26 mouse cellular contexts compared by ENCODE assay signal in genomic region chr2:144692777-144693176, GRCm38 (mm10).
A peak's percentile ranks its signal among the peaks of the same experiment; 100 is the strongest.
DNase-seq lines count a peak whose midpoint lies in the region; ATAC-seq lines count a peak whose summit lies in the region.
"Had no signal": no experiment of that assay in that cellular context is flagged by ENCODE, and none has a peak within 500 bp of the region (broad histone marks: within the 10 kb centered on the region; RNA-seq: fewer than 3 reads in every experiment).

No protein-coding gene starts in this region.

- DNase-seq in forebrain, embryonic 10.5 days (ENCODE audit: extremely low spot score, low spot score): no peak
- DNase-seq in limb, embryonic 11.5 days (ENCODE audit: low spot score): no peak
- DNase-seq in limb, embryonic 10.5 days (ENCODE audit: low spot score): no peak
- no peak for DNase-seq in layer of hippocampus, adult 18-20 months (ENCODE audit: low spot score in 2 of 2)
- DNase-seq: adrenal gland, postnatal 10 days; B cell, adult 2 months; cerebellum, adult 18-20 months; cerebellum, adult 9-10 months; cerebellum, postnatal 14 days; forebrain, postnatal 0 days; gastrocnemius, adult 2 months; gastrocnemius, postnatal 14 days; heart, adult 18-20 months; heart, postnatal 10 days; heart, postnatal 4 days had no signal

- no peaks in the 10 kb centered on the region for H3K36me3 ChIP-seq in forebrain, embryonic 12.5 days (replicated peaks)
- H3K36me3 ChIP-seq in forebrain, embryonic 10.5 days (replicated peaks): no peaks in the 10 kb centered on the region
- no peaks in the 10 kb centered on the region for H3K36me3 ChIP-seq in limb, embryonic 11.5 days (ENCODE audit: control insufficient read depth, insufficient read depth, low read length)
- H3K36me3 ChIP-seq in limb, embryonic 10.5 days: no peaks in the 10 kb centered on the region
- no peaks in the 10 kb centered on the region for H3K36me3 ChIP-seq in neural tube, embryonic 12.5 days
- H3K36me3 ChIP-seq in neural tube, embryonic 15.5 days: no peaks in the 10 kb centered on the region
- H3K36me3 ChIP-seq: heart, embryonic 12.5 days; heart, embryonic 15.5 days had no signal

- no peak overlapping the region for H3K4me2 ChIP-seq in forebrain, embryonic 12.5 days
- H3K4me2 ChIP-seq in limb, embryonic 11.5 days (ENCODE audit: low read depth, severe bottlenecking): no peak overlapping the region
- H3K4me2 ChIP-seq in neural tube, embryonic 12.5 days (replicated peaks): no peak overlapping the region
- no peak overlapping the region for H3K4me2 ChIP-seq in neural tube, embryonic 15.5 days
- H3K4me2 ChIP-seq: forebrain, embryonic 13.5 days; heart, embryonic 12.5 days; heart, embryonic 15.5 days; hindbrain, embryonic 14.5 days had no signal

- no peaks in the 10 kb centered on the region for H3K9me3 ChIP-seq in forebrain, embryonic 12.5 days
- H3K9me3 ChIP-seq in forebrain, embryonic 10.5 days: no peaks in the 10 kb centered on the region
- H3K9me3 ChIP-seq in limb, embryonic 11.5 days (ENCODE audit: control insufficient read depth, low read length): no peaks in the 10 kb centered on the region
- no peaks in the 10 kb centered on the region for H3K9me3 ChIP-seq in limb, embryonic 10.5 days (replicated peaks)
- H3K9me3 ChIP-seq in neural tube, embryonic 12.5 days: no peaks in the 10 kb centered on the region
- no peaks in the 10 kb centered on the region for H3K9me3 ChIP-seq in neural tube, embryonic 15.5 days (replicated peaks)
- H3K9me3 ChIP-seq: forebrain, embryonic 13.5 days; G1E; heart, embryonic 12.5 days; heart, embryonic 15.5 days had no signal

- H3K4me3 ChIP-seq in forebrain, embryonic 12.5 days (replicated peaks): no peak overlapping the region
- no peak overlapping the region for H3K4me3 ChIP-seq in forebrain, embryonic 10.5 days
- H3K4me3 ChIP-seq in limb, embryonic 11.5 days (ENCODE audit: low read depth, low read length): no peak overlapping the region
- no peak overlapping the region for H3K4me3 ChIP-seq in limb, embryonic 10.5 days
- H3K4me3 ChIP-seq in neural tube, embryonic 12.5 days: no peak overlapping the region
- H3K4me3 ChIP-seq in neural tube, embryonic 15.5 days (replicated peaks): no peak overlapping the region
- H3K4me3 ChIP-seq: forebrain, embryonic 13.5 days; gastrocnemius, adult 2 months; heart, embryonic 12.5 days; heart, embryonic 15.5 days had no signal

- 95% methylated on average over 2 of the region's 2 CpGs for WGBS in forebrain, embryonic 12.5 days
- WGBS in forebrain, embryonic 10.5 days: 94% methylated on average over 2 of the region's 2 CpGs
- WGBS in limb, embryonic 11.5 days: 87% methylated on average over 2 of the region's 2 CpGs
- 94% methylated on average over 2 of the region's 2 CpGs for WGBS in limb, embryonic 10.5 days
- WGBS in neural tube, embryonic 12.5 days: 89% methylated on average over 2 of the region's 2 CpGs
- WGBS in neural tube, embryonic 15.5 days: 91% methylated on average over 2 of the region's 2 CpGs

- no peaks in the 10 kb centered on the region for H3K27me3 ChIP-seq in forebrain, embryonic 12.5 days
- no peaks in the 10 kb centered on the region for H3K27me3 ChIP-seq in forebrain, embryonic 10.5 days (ENCODE audit: poor library complexity, severe bottlenecking)
- H3K27me3 ChIP-seq in limb, embryonic 11.5 days (ENCODE audit: control insufficient read depth, insufficient read depth, low read length): no peaks in the 10 kb centered on the region
- H3K27me3 ChIP-seq in limb, embryonic 10.5 days (ENCODE audit: low read depth, poor library complexity, severe bottlenecking): no peaks in the 10 kb centered on the region
- no peaks in the 10 kb centered on the region for H3K27me3 ChIP-seq in neural tube, embryonic 12.5 days (replicated peaks)
- H3K27me3 ChIP-seq in neural tube, embryonic 15.5 days (replicated peaks): no peaks in the 10 kb centered on the region
- H3K27me3 ChIP-seq: CH12.LX; forebrain, embryonic 13.5 days; heart, embryonic 12.5 days; heart, embryonic 15.5 days; Patski had no signal

- H3K27ac ChIP-seq in forebrain, embryonic 12.5 days: no peak overlapping the region
- no peak overlapping the region for H3K27ac ChIP-seq in forebrain, embryonic 10.5 days
- H3K27ac ChIP-seq in limb, embryonic 11.5 days (replicated peaks; ENCODE audit: low read depth, low read length): no peak overlapping the region
- H3K27ac ChIP-seq in limb, embryonic 10.5 days: no peak overlapping the region
- H3K27ac ChIP-seq in neural tube, embryonic 12.5 days: no peak overlapping the region
- H3K27ac ChIP-seq in neural tube, embryonic 15.5 days (replicated peaks): no peak overlapping the region
- H3K27ac ChIP-seq: forebrain, embryonic 13.5 days; gastrocnemius, adult 2 months; heart, embryonic 15.5 days; hindbrain, embryonic 14.5 days; hindbrain, postnatal 0 days had no signal

- ATAC-seq in forebrain, embryonic 12.5 days (ENCODE audit: low FRiP score): 0 out of 2 replicates have a peak, but pooled peaks have one; percentile 23
- 0 out of 2 replicates have a peak, but pooled peaks have one; percentile 17 for ATAC-seq in limb, embryonic 11.5 days (ENCODE audit: insufficient number of reproducible peaks, low FRiP score, low TSS enrichment, low read depth)
- 0 out of 2 replicates have a peak, but pooled peaks have one; percentile 56 for ATAC-seq in neural tube, embryonic 12.5 days (ENCODE audit: low FRiP score, low read depth)
- no peak for ATAC-seq in neural tube, embryonic 15.5 days (ENCODE audit: low FRiP score)
- ATAC-seq: forebrain, embryonic 13.5 days; forebrain, postnatal 0 days; hindbrain, postnatal 0 days; Patski had no signal

- H3K9ac ChIP-seq in forebrain, embryonic 12.5 days: no peak overlapping the region
- no peak overlapping the region for H3K9ac ChIP-seq in limb, embryonic 11.5 days (ENCODE audit: low read length)
- no peak overlapping the region for H3K9ac ChIP-seq in neural tube, embryonic 12.5 days
- no peak overlapping the region for H3K9ac ChIP-seq in neural tube, embryonic 15.5 days (replicated peaks)
- H3K9ac ChIP-seq: forebrain, embryonic 13.5 days; forebrain, postnatal 0 days; heart, embryonic 12.5 days; heart, embryonic 15.5 days; hindbrain, embryonic 14.5 days had no signal

- no peaks in the 10 kb centered on the region for H3K4me1 ChIP-seq in forebrain, embryonic 12.5 days
- no peaks in the 10 kb centered on the region for H3K4me1 ChIP-seq in forebrain, embryonic 10.5 days
- H3K4me1 ChIP-seq in limb, embryonic 11.5 days (ENCODE audit: control insufficient read depth, insufficient read depth, low read length): no peaks in the 10 kb centered on the region
- H3K4me1 ChIP-seq in limb, embryonic 10.5 days: no peaks in the 10 kb centered on the region
- no peaks in the 10 kb centered on the region for H3K4me1 ChIP-seq in neural tube, embryonic 12.5 days
- H3K4me1 ChIP-seq in neural tube, embryonic 15.5 days: no peaks in the 10 kb centered on the region
- H3K4me1 ChIP-seq: forebrain, embryonic 13.5 days; heart, embryonic 12.5 days; heart, embryonic 15.5 days had no signal
